Mouse (Mus musculus) stomach, postnatal 0 days (tissue): ENCODE data around the gene Plxna2.

Source experiments
- CTCF ChIP-seq: IDR thresholded peaks from 2 replicates; pipeline ENCODE4 v1.5.1; 2016; ENCODE audit warnings: antibody characterized with exemption, low read depth, mild to moderate bottlenecking, moderate library complexity
- EP300 ChIP-seq: optimal IDR thresholded peaks from 2 replicates; pipeline ENCODE3; 2016; ENCODE audit warnings: antibody characterized with exemption

- TF ChIP-seq CTCF = no peak
- no peak for TF ChIP-seq EP300
Measured at GRCm38 (mm10) chr1:194680136-194680535, 62.1 kb downstream of the Plxna2 start.
